Mouse (Mus musculus) olfactory bulb, adult 2 months (tissue): Measurements from ENCODE around the gene Gp6. TPM values are rescaled to one million over a fixed set of nuclear protein-coding genes. Genes with fewer than 3 reads are reported as not detected.
"Not testable (repeated sequence)": the region's sequence is repeated elsewhere in the genome, so short reads cannot be mapped to it uniquely, and the experiment has no call there.

ENCODE experiments used
- H3K27ac ChIP-seq: fragments of 200-500 bp; 2 replicates; pipeline ENCODE4 v1.5.1; 2012; ENCODE audit warnings: low read depth, low read length; ENCODE audit not compliant: insufficient read depth
- H3K4me1 ChIP-seq: fragments of 200-500 bp; 2 replicates; pipeline ENCODE4 v1.6.1; 2012; ENCODE audit warnings: low read length; ENCODE audit not compliant: control insufficient read depth, insufficient read depth
- H3K4me3 ChIP-seq: fragments of 200-500 bp; 2 replicates; pipeline ENCODE4 v1.5.1; 2012; ENCODE audit warnings: mild to moderate bottlenecking, low read depth, low read length, moderate library complexity; ENCODE audit not compliant: insufficient read depth
- CTCF ChIP-seq: fragments of 200-500 bp; IDR thresholded peaks from 2 replicates; pipeline ENCODE4 v1.5.1; 2012; ENCODE audit warnings: low read depth, mild to moderate bottlenecking, low read length, moderate library complexity; ENCODE audit not compliant: insufficient read depth
- POLR2A ChIP-seq: fragments of 200-500 bp; IDR thresholded peaks from 2 replicates; pipeline ENCODE4 v1.6.1; 2012; ENCODE audit warnings: mild to moderate bottlenecking, low read depth, low read length, moderate library complexity; ENCODE audit not compliant: insufficient read depth
- WGBS: fragments of 180-500 bp; shearing (Covaris S2); methylation state at CpG from one replicate; pipeline ENCODE4 v1.1.7; 2018; 5-methylcytosine and 5-hydroxymethylcytosine counted together
- polyA plus RNA-seq: library from polyadenylated mRNA; stranded (reverse); fragments of >200 nt; gene quantifications from 2 replicates; pipeline ENCODE4 v1.2.4, GENCODE M21; 2012; ENCODE audit warnings: low replicate concordance; ENCODE audit not compliant: missing spikeins, insufficient read depth, insufficient read length

The Gp6 gene
- polyA plus RNA-seq, 1 experiment: not detected

DNA sequence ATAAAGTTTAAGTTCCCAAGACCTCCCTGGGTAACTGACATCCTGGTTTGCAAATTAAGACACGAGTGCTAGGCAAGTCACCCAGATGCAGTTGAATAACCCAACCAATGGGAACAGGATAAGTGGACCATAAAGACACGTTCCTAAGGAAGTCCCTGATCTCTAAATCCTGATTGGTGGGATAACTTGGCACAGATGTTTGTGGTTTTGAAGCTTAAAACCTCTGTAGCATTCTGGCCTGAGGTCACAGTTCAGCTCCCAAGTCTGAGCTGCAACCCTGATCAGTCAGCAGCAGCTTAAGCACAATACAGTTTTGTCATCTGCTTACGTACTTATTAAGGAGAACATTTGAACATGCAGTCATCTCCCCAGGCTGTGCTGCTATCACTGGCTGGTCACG, 22.7 kb upstream of the Gp6 start:
- no peak overlapping the region for H3K27ac ChIP-seq
- H3K4me3 ChIP-seq: no peak overlapping the region
- WGBS: 58% methylated on average over 4 of the region's 4 CpGs
- TF ChIP-seq POLR2A (no peak), CTCF (no peak)
- no peaks in the 10 kb centered on the region for H3K4me1 ChIP-seq

DNA sequence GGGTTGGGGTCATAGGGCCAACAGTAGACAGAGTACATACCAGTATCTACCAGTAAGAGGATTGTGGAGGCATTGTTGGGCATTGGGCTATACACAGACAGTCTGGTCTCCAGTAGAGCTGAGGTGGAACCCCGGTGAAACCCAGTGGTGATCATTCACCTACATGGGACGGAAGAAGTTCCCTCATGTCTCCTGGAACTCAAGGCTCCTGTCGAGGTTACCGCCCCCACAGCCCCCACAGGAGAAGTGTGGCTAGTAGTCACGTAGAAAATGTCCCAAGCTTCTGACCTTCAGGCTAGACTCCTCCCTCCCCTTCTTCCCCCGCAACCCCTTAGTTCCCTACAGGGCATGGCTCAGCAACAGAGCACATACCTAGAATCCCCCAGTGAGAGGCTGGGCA, 22.1 kb upstream of the Gp6 start:
- Histone ChIP-seq H3K4me1 (no peaks in the 10 kb centered on the region), H3K4me3 (no peak overlapping the region), H3K27ac (no peak overlapping the region)
- no peak for TF ChIP-seq POLR2A
- TF ChIP-seq CTCF: no peak
- WGBS: 86% methylated on average over 6 of the region's 6 CpGs

DNA sequence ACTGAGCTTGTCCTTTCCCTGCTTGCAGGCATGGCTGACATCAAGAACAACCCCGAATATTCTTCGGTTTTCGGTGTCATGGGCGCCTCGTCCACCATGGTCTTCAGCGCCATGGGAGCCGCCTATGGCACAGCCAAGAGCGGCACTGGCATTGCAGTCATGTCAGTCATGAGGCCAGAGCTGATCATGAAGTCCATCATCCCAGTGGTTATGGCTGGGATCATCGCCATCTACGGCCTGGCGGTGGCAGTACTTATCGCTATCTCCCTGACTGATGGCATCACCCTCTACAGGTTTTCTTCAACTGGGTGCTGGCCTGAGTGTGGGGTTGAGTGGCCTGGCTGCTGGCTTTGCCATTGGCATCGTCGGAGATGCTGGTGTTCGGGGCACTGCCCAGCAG, 14.9 kb upstream of the Gp6 start:
- 98% methylated on average over 15 of the region's 15 CpGs for WGBS
- H3K4me3 ChIP-seq, H3K4me1 ChIP-seq, H3K27ac ChIP-seq: not testable (repeated sequence)

DNA sequence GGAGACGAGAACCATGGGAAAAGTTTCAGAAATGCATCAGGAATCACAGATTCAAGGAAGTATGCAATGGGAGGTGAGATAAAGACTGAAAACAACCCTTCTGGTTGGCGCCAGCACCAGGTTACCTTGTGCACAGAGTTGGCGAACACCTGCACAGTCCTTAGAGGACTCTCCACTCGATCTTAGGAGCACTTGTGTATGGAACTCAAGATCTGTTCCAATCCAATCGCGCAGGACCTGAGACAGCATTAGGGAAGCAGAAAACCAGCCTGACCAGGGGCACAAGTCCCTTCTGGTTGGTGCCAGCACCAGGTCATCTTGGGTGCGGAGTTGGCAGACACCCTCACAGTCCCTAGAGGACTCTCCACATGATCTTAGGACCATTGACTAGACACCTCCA, 24.0 kb downstream of the Gp6 start:
- 81% methylated on average over 7 of the region's 7 CpGs for WGBS
- no peaks in the 10 kb centered on the region for H3K4me1 ChIP-seq
- no peak overlapping the region for H3K4me3 ChIP-seq
- no peak overlapping the region for H3K27ac ChIP-seq
- TF ChIP-seq CTCF (no peak), POLR2A (no peak)

DNA sequence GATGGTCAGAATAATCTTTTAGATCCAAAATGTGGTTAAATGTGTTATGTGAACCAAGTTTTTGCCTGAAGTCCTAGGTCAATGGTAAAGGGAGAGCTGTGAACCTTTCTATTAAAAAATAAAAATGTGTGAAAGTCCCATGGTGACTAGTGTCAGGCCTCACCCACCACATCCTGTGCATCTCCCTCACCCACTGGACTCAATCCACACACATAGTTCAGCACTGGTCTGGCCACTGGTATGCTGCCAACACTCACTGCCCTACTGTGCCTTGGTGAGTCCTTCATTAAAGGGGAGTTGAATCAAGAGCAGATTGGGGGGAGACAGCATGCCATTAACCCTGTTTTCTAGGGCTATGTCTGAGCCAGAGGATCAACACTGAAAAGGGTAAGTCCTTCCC, 60.0 kb downstream of the Gp6 start, which contains the start of gene Ncr1:
TSS of gene Ncr1 (plus strand) at position 216 of the 400 bp plus-strand sequence.
- TF ChIP-seq POLR2A (no peak), CTCF (no peak)
- Histone ChIP-seq H3K4me3 (no peak within 1 kb of the TSS), H3K27ac (no peak within 1 kb of the TSS), H3K4me1 (no peaks in the 10 kb centered on the region)

DNA sequence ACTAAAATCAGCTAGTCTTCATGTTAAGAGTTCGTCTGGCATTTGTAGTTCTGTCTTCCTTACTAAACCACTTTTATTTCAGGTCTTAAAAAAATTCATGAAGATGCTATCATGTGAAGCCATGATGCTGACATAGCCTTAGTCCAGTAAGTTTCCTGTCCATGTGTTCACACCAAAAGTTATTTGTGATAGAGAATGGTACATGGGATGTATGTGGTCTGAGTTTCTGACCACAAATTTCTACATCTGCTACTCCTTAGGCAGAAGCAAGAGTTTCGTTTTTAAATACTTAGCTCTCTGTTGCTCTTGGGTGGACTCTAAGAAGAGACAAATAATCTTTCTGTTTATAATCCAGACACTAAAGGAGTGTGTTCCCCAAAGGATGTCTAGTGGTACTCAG, 74.2 kb downstream of the Gp6 start:
- H3K27ac ChIP-seq: no peak overlapping the region
- TF ChIP-seq POLR2A (no peak), CTCF (no peak)
- H3K4me1 ChIP-seq: no peaks in the 10 kb centered on the region
- 80% methylated on average over 2 of the region's 2 CpGs for WGBS
- no peak overlapping the region for H3K4me3 ChIP-seq

Other genes starting within 250 kb of the Gp6 start
- gene Leng9, start 247.4 kb downstream of the Gp6 start, polyA plus RNA-seq: not detected in 2 replicates
- not detected in 2 replicates for gene Cdc42ep5, start 232.9 kb downstream of the Gp6 start, polyA plus RNA-seq
- gene Lilra5, start 160.0 kb downstream of the Gp6 start, polyA plus RNA-seq: not detected in 2 replicates
- not detected in 2 replicates for gene Ncr1, start 60.0 kb downstream of the Gp6 start, polyA plus RNA-seq
- gene Rdh13, start 47.9 kb upstream of the Gp6 start, polyA plus RNA-seq: not detected in 2 replicates
- gene Eps8l1, start 62.9 kb upstream of the Gp6 start, polyA plus RNA-seq: not detected in 2 replicates
- gene Ppp1r12c, start 103.9 kb upstream of the Gp6 start, polyA plus RNA-seq: not detected in 2 replicates
- not detected in 2 replicates for gene Tnnt1, start 118.6 kb upstream of the Gp6 start, polyA plus RNA-seq
- not detected in 2 replicates for gene Tnni3, start 126.5 kb upstream of the Gp6 start, polyA plus RNA-seq
- not detected in 2 replicates for gene Dnaaf3, start 134.7 kb upstream of the Gp6 start, polyA plus RNA-seq
- not detected in 2 replicates for gene Syt5, start 149.8 kb upstream of the Gp6 start, polyA plus RNA-seq
- gene Ptprh, start 206.3 kb upstream of the Gp6 start, polyA plus RNA-seq: not detected in 2 replicates
- not detected in 2 replicates for gene Tmem86b, start 233.7 kb upstream of the Gp6 start, polyA plus RNA-seq